Mouse (Mus musculus) ES-Bruce4 (cell line): ENCODE data around the gene Khdc1a. TPM values are rescaled to one million over a fixed set of nuclear protein-coding genes. Genes with fewer than 3 reads are reported as not detected.

Experiments used
- H3K27ac ChIP-seq: 2 replicates; pipeline ENCODE4 v1.5.1; 2012; ENCODE audit warnings: low read length, inconsistent platforms; ENCODE audit not compliant: insufficient read depth
- H3K27me3 ChIP-seq: 2 replicates; pipeline ENCODE4 v1.6.1; 2012; ENCODE audit warnings: mild to moderate bottlenecking, low read length, inconsistent platforms; ENCODE audit not compliant: control insufficient read depth, poor library complexity, insufficient read depth, severe bottlenecking
- H3K36me3 ChIP-seq: 2 replicates; pipeline ENCODE4 v1.6.1; 2012; ENCODE audit warnings: inconsistent platforms, mild to moderate bottlenecking, low read length, moderate library complexity; ENCODE audit not compliant: control insufficient read depth, poor library complexity, insufficient read depth, severe bottlenecking
- H3K4me1 ChIP-seq: one replicate; pipeline ENCODE4 v1.8.1; 2011; ENCODE audit warnings: low read length; ENCODE audit not compliant: control insufficient read depth, insufficient read depth
- H3K4me3 ChIP-seq: 2 replicates; pipeline ENCODE4 v1.5.1; 2011; ENCODE audit warnings: low read depth, mild to moderate bottlenecking, low read length
- H3K9ac ChIP-seq: 2 replicates; pipeline ENCODE4 v1.6.1; 2012; ENCODE audit warnings: low read depth, mild to moderate bottlenecking, inconsistent platforms; ENCODE audit not compliant: poor library complexity, severe bottlenecking
- H3K9me3 ChIP-seq: replicated peaks from 2 replicates; pipeline ENCODE4 v1.6.1; 2012; ENCODE audit warnings: mild to moderate bottlenecking, low read length, inconsistent platforms; ENCODE audit not compliant: control insufficient read depth, poor library complexity, insufficient read depth, severe bottlenecking
- CTCF ChIP-seq: IDR thresholded peaks from one replicate; pipeline ENCODE4 v1.8.1; 2011; ENCODE audit warnings: low read depth, low read length
- EP300 ChIP-seq: IDR thresholded peaks from 2 replicates; pipeline ENCODE4 v1.6.1; 2011; ENCODE audit warnings: low read depth, low read length; ENCODE audit not compliant: insufficient read depth
- POLR2A ChIP-seq: IDR thresholded peaks from one replicate; pipeline ENCODE4 v1.8.1; 2011; ENCODE audit warnings: low read length; ENCODE audit not compliant: insufficient read depth
- polyA plus RNA-seq: library from polyadenylated mRNA; stranded (reverse); fragments of >200 nt; gene quantifications from 2 replicates; pipeline ENCODE4 v1.2.4, GENCODE M21; 2011; ENCODE audit warnings: low read depth; ENCODE audit not compliant: missing spikeins, insufficient read depth, insufficient read length

Khdc1a gene
- not detected in 2 replicates for polyA plus RNA-seq

GRCm38 (mm10) chr1:21349341-21349740 is at the start of gene Khdc1a:
Gene Khdc1a (plus strand): TSS chr1:21349641.
- H3K36me3 ChIP-seq, result no peaks in the 10 kb centered on the region
- no peak within 1 kb of the TSS for H3K4me3 ChIP-seq
- H3K4me1 ChIP-seq, result no peaks in the 10 kb centered on the region
- no peak within 1 kb of the TSS for H3K9ac ChIP-seq
- H3K9me3 ChIP-seq, result peaks cover 2% of the 10 kb centered on the region; the same call in 1 of the 2 replicates
- no peaks in the 10 kb centered on the region for H3K27me3 ChIP-seq
- TF ChIP-seq EP300 (no peak), CTCF (no peak), POLR2A (no peak)
- no peak within 1 kb of the TSS for H3K27ac ChIP-seq

DNA sequence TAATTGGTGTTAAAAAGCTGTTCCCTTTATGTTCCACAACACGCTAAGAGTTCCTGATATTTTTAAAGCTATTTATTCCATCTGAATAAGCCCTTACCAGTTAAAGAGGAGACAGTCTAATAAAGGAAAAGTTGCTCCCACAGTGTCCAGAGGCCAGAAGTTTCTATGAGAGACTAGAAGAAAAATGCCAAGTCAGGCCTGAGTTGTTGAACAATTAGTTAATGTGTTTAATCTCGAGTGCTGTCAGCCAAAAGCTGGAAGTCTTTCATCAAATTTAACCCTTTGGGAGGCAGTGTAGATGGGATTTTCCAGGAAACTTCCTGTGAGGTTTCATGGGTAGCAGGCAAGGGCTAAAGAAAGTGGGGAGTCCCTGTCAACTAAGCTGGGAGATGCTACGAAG is 49.6 kb upstream of the Khdc1a start:
- Histone ChIP-seq H3K9ac (no peak overlapping the region), H3K4me3 (no peak overlapping the region), H3K27me3 (no peaks in the 10 kb centered on the region), H3K36me3 (no peaks in the 10 kb centered on the region), H3K9me3 (no peaks in the 10 kb centered on the region), H3K4me1 (no peaks in the 10 kb centered on the region), H3K27ac (no peak overlapping the region)
- TF ChIP-seq POLR2A (no peak), EP300 (no peak), CTCF (no peak)

GRCm38 (mm10) chr1:21301686-21302085 is 47.8 kb upstream of the Khdc1a start:
- no peaks in the 10 kb centered on the region for H3K4me1 ChIP-seq
- no peaks in the 10 kb centered on the region for H3K36me3 ChIP-seq
- no peak overlapping the region for H3K9ac ChIP-seq
- H3K9me3 ChIP-seq, result no peaks in the 10 kb centered on the region
- TF ChIP-seq EP300 (no peak), POLR2A (no peak), CTCF (no peak)
- no peaks in the 10 kb centered on the region for H3K27me3 ChIP-seq
- H3K4me3 ChIP-seq, result no peak overlapping the region
- no peak overlapping the region for H3K27ac ChIP-seq

- H3K9me3 ChIP-seq, result no peaks in the 10 kb centered on the region
- H3K27me3 ChIP-seq, result no peaks in the 10 kb centered on the region
- H3K9ac ChIP-seq, result no peak overlapping the region
- no peak overlapping the region for H3K27ac ChIP-seq
- TF ChIP-seq POLR2A (no peak), CTCF (no peak), EP300 (no peak)
- no peaks in the 10 kb centered on the region for H3K36me3 ChIP-seq
- no peaks in the 10 kb centered on the region for H3K4me1 ChIP-seq
- H3K4me3 ChIP-seq, result no peak overlapping the region
Measured at GRCm38 (mm10) chr1:21304174-21304573, 45.3 kb upstream of the Khdc1a start.

GRCm38 (mm10) chr1:21304646-21305045 is 44.8 kb upstream of the Khdc1a start:
- Histone ChIP-seq H3K4me3 (no peak overlapping the region), H3K27ac (no peak overlapping the region)
- TF ChIP-seq POLR2A, result no peak
- no peak for TF ChIP-seq CTCF
- TF ChIP-seq EP300, result no peak

DNA sequence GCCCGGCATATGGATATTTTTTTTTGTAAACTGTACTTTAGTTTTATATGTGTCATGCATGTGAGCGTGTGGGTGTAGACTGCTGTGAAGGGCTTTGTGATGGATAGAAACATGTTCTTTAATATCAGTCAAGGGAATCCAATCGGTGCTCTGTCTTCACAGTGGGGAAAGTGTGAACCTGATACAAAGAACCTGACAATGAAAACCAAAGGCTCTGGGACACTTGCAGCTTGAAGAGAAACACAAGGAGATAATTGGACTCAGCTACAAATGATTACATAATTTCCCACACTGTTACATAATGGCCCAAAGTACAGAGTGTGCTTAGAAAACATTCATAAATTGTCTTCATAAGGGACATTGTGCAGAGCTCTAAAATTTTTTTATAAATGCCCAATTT is 44.0 kb upstream of the Khdc1a start:
- H3K27me3 ChIP-seq, result no peaks in the 10 kb centered on the region
- H3K9me3 ChIP-seq, result no peaks in the 10 kb centered on the region
- TF ChIP-seq EP300 (no peak), CTCF (no peak), POLR2A (no peak)
- no peaks in the 10 kb centered on the region for H3K36me3 ChIP-seq
- no peak overlapping the region for H3K27ac ChIP-seq
- H3K4me3 ChIP-seq, result no peak overlapping the region
- no peak overlapping the region for H3K9ac ChIP-seq
- H3K4me1 ChIP-seq, result no peaks in the 10 kb centered on the region

More at GRCm38 (mm10) chr1:21304646-21305045, 44.8 kb upstream of the Khdc1a start:
- no peaks in the 10 kb centered on the region for H3K27me3 ChIP-seq
- no peak overlapping the region for H3K9ac ChIP-seq
- no peaks in the 10 kb centered on the region for H3K36me3 ChIP-seq
- H3K9me3 ChIP-seq, result no peaks in the 10 kb centered on the region
- no peaks in the 10 kb centered on the region for H3K4me1 ChIP-seq

DNA sequence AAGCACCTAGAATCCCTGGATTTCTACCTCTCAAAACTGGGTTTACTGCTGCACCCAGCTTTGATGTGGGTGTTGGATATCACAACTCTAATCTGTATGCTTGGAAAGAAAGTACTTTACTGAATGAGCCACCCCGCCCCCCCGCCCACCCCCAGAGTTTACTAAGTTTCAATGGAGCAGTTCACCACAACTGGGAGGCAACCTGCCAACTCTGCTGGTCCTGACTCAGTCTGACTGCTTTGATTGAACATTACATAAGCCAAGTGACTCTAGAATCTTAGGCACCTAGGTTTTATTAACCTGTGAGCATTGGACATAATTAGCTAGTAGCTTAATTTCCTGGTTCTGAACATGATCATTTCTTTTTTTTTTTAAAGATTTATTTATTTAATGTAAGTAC is 35.1 kb upstream of the Khdc1a start:
- Histone ChIP-seq H3K9ac (no peak overlapping the region), H3K9me3 (no peaks in the 10 kb centered on the region), H3K4me1 (no peaks in the 10 kb centered on the region), H3K36me3 (no peaks in the 10 kb centered on the region), H3K27ac (no peak overlapping the region), H3K4me3 (no peak overlapping the region), H3K27me3 (no peaks in the 10 kb centered on the region)
- TF ChIP-seq CTCF (no peak), EP300 (no peak), POLR2A (no peak)
